In genomic region chr8:91680125-91680524, GRCm38 (mm10) we compare ENCODE assay signal across 28 mouse cellular contexts.
DNase-seq lines count a peak whose midpoint lies in the region; ATAC-seq and TF ChIP-seq lines count a peak whose summit lies in the region.
"Had no signal": no experiment of that assay in that cellular context is flagged by ENCODE, and none has a peak within 500 bp of the region (broad histone marks: within the 10 kb centered on the region; RNA-seq: fewer than 3 reads in every experiment).

No protein-coding gene starts in this region.

- peaks cover 12% of the 10 kb centered on the region for H3K4me1 ChIP-seq in kidney, embryonic 15.5 days
- no peaks in the 10 kb centered on the region for H3K4me1 ChIP-seq in kidney, adult 2 months (ENCODE audit: control insufficient read depth, insufficient read depth, low read length)
- H3K4me1 ChIP-seq in kidney, embryonic 14.5 days (ENCODE audit: control insufficient read depth, insufficient read depth, low read length): no peaks in the 10 kb centered on the region
- peaks cover 21% of the 10 kb centered on the region for H3K4me1 ChIP-seq in limb, embryonic 12.5 days (replicated peaks)
- H3K4me1 ChIP-seq: embryonic facial prominence, embryonic 15.5 days had no signal

- no peak overlapping the region for H3K9ac ChIP-seq in kidney, embryonic 15.5 days
- H3K9ac ChIP-seq in kidney, embryonic 14.5 days (ENCODE audit: low read depth, low read length): no peak overlapping the region
- no peak overlapping the region for H3K9ac ChIP-seq in limb, embryonic 12.5 days (replicated peaks)
- H3K9ac ChIP-seq: embryonic facial prominence, embryonic 13.5 days; embryonic facial prominence, embryonic 15.5 days; forebrain, embryonic 12.5 days had no signal

- TF ChIP-seq POLR2A in kidney, adult 2 months (IDR thresholded peaks at IDR 0.05; ENCODE audit: low read depth, low read length): no peak

- no peaks in the 10 kb centered on the region for H3K36me3 ChIP-seq in kidney, embryonic 15.5 days
- no peaks in the 10 kb centered on the region for H3K36me3 ChIP-seq in kidney, adult 2 months (ENCODE audit: control insufficient read depth, insufficient read depth, low read length)
- no peaks in the 10 kb centered on the region for H3K36me3 ChIP-seq in kidney, embryonic 14.5 days (ENCODE audit: control insufficient read depth, insufficient read depth, low read length)
- no peaks in the 10 kb centered on the region for H3K36me3 ChIP-seq in limb, embryonic 12.5 days
- H3K36me3 ChIP-seq: embryonic facial prominence, embryonic 13.5 days; embryonic facial prominence, embryonic 15.5 days; forebrain, embryonic 10.5 days; forebrain, embryonic 12.5 days; G1E had no signal

- no peak for DNase-seq in kidney, adult 2 months
- DNase-seq in kidney, postnatal 10 days: peak; percentile 24
- DNase-seq in kidney, postnatal 4 days: peak; percentile 30 to 36
- no peak for DNase-seq in kidney, adult 8-10 months
- no peak for DNase-seq in neural tube, embryonic 10.5 days (ENCODE audit: extremely low spot score, low spot score)
- DNase-seq: adrenal gland, adult 2 months; adrenal gland, postnatal 10 days; adrenal gland, postnatal 25 days; B cell, adult 2 months; cerebellum, adult 11 months; cerebellum, adult 18-20 months; cerebellum, adult 8-10 months; cerebellum, adult 9-11 months; cerebellum, postnatal 14 days; cerebellum, postnatal 36 days had no signal

- H3K27me3 ChIP-seq in kidney, embryonic 15.5 days: peaks cover 39% of the 10 kb centered on the region
- no peaks in the 10 kb centered on the region for H3K27me3 ChIP-seq in kidney, adult 2 months (replicated peaks; ENCODE audit: control insufficient read depth, insufficient read depth, low read length)
- H3K27me3 ChIP-seq in kidney, embryonic 14.5 days (ENCODE audit: control insufficient read depth, insufficient read depth, low read length): no peaks in the 10 kb centered on the region
- peaks cover 95% of the 10 kb centered on the region for H3K27me3 ChIP-seq in limb, embryonic 12.5 days
- H3K27me3 ChIP-seq: CH12.LX; embryonic facial prominence, embryonic 15.5 days; Patski had no signal

- TF ChIP-seq CTCF in kidney, adult 2 months (conservative IDR thresholded peaks at IDR 0.05; ENCODE audit: insufficient read depth, insufficient read length, low read depth, low read length): no peak

- H3K9me3 ChIP-seq in kidney, embryonic 15.5 days (replicated peaks): no peaks in the 10 kb centered on the region
- H3K9me3 ChIP-seq in kidney, embryonic 14.5 days (ENCODE audit: control insufficient read depth, low read length): no peaks in the 10 kb centered on the region
- no peaks in the 10 kb centered on the region for H3K9me3 ChIP-seq in limb, embryonic 12.5 days
- H3K9me3 ChIP-seq: embryonic facial prominence, embryonic 13.5 days; embryonic facial prominence, embryonic 15.5 days; forebrain, embryonic 10.5 days; forebrain, embryonic 12.5 days had no signal

- no peak overlapping the region for H3K4me2 ChIP-seq in kidney, embryonic 15.5 days
- no peak overlapping the region for H3K4me2 ChIP-seq in kidney, embryonic 14.5 days (replicated peaks; ENCODE audit: low read depth, low read length)
- H3K4me2 ChIP-seq in limb, embryonic 12.5 days: peak overlapping the region; percentile 27
- H3K4me2 ChIP-seq: embryonic facial prominence, embryonic 13.5 days; embryonic facial prominence, embryonic 15.5 days; forebrain, embryonic 12.5 days had no signal

- 23% methylated on average over 5 of the region's 5 CpGs for WGBS in kidney, embryonic 15.5 days
- WGBS in kidney, adult 2 months: 32% methylated on average over 5 of the region's 5 CpGs
- WGBS in kidney, embryonic 14.5 days: 24% methylated on average over 5 of the region's 5 CpGs
- 28% methylated on average over 5 of the region's 5 CpGs for WGBS in limb, embryonic 12.5 days

- H3K4me3 ChIP-seq in kidney, embryonic 15.5 days (replicated peaks): no peak overlapping the region
- H3K4me3 ChIP-seq in kidney, adult 2 months (ENCODE audit: insufficient read depth, low read depth, low read length): no peak overlapping the region
- no peak overlapping the region for H3K4me3 ChIP-seq in kidney, embryonic 14.5 days (ENCODE audit: low read length)
- no peak overlapping the region for H3K4me3 ChIP-seq in limb, embryonic 12.5 days (replicated peaks)
- H3K4me3 ChIP-seq: embryonic facial prominence, embryonic 13.5 days; embryonic facial prominence, embryonic 15.5 days; erythroblast, embryonic 14.5 days; forebrain, embryonic 10.5 days; forebrain, embryonic 12.5 days had no signal

- ATAC-seq in kidney, embryonic 15.5 days (replicated peaks; ENCODE audit: low FRiP score): 0 out of 2 replicates have a peak, but pooled peaks have one; percentile 62
- no peak for ATAC-seq in kidney, embryonic 14.5 days (ENCODE audit: low FRiP score, low TSS enrichment)
- ATAC-seq in limb, embryonic 12.5 days (ENCODE audit: insufficient number of reproducible peaks, insufficient read depth, low FRiP score, low TSS enrichment, low read depth): 0 out of 2 replicates have a peak, but pooled peaks have one; percentile 48
- ATAC-seq: CD4-positive, CD25-positive, alpha-beta regulatory T cell, adult 4 months; forebrain, embryonic 14.5 days; Patski had no signal

- no peak overlapping the region for H3K27ac ChIP-seq in kidney, embryonic 15.5 days
- no peak overlapping the region for H3K27ac ChIP-seq in kidney, adult 2 months (ENCODE audit: insufficient read depth, low read depth, low read length)
- H3K27ac ChIP-seq in kidney, embryonic 14.5 days (ENCODE audit: low read depth, low read length): no peak overlapping the region
- H3K27ac ChIP-seq in limb, embryonic 12.5 days: no peak overlapping the region
- H3K27ac ChIP-seq: embryonic facial prominence, embryonic 13.5 days; embryonic facial prominence, embryonic 15.5 days; forebrain, embryonic 10.5 days; forebrain, embryonic 12.5 days had no signal

Comparison
In these comparisons a context has a peak if more than half of its experiments do, and no peak if none do; other contexts are left out.
1. DNase-seq: peak in kidney, postnatal 10 days (single experiment) and kidney, postnatal 4 days (2 of 2); none in kidney, adult 2 months (single experiment), kidney, adult 8-10 months (0 of 2) and neural tube, embryonic 10.5 days (single experiment).